Mouse (Mus musculus): ENCODE data around the gene Cpn1. TPM values are rescaled to one million over a fixed set of nuclear protein-coding genes. Genes with fewer than 3 reads are reported as not detected.

The Cpn1 gene
- total and polyA plus RNA-seq, 3 experiments = 0.13 to 1.0 (median 0.34) TPM

GRCm38 (mm10) chr19:43977799-43978198 is 8.6 kb downstream of the Cpn1 start:
- in situ Hi-C loops (cut with MboI; ENCODE audit: low pct_ligation_motif_present, low pct_unique_long_range_greater_than_20kb, low sequenced_read_pairs) = no loop called here
- Histone ChIP-seq H3K9me3 (replicated peaks; ENCODE audit: low read length) (no peaks in the 10 kb centered on the region), H3K79me2 (replicated peaks; ENCODE audit: control insufficient read depth, extremely low read depth, insufficient read depth, poor library complexity, severe bottlenecking) (no peaks in the 10 kb centered on the region), H3K4me1 (ENCODE audit: control insufficient read depth in 1 of 2, insufficient read depth in 2 of 2) (peaks cover 2 to 12% of the 10 kb centered on the region in 2 experiments; a peak in 3 of 4 replicates), H3K36me3 (replicated peaks in 1 of 2; ENCODE audit: control insufficient read depth in 1 of 2, insufficient read depth in 1 of 2, low read length in 1 of 2) (no peaks in the 10 kb centered on the region), H3K27ac (ENCODE audit: insufficient read depth, low read depth) (no peak overlapping the region), H3K27me3 (replicated peaks) (no peaks in the 10 kb centered on the region), H3K4me3 (replicated peaks in 1 of 3; ENCODE audit: low read depth in 2 of 3, low read length in 2 of 3, poor library complexity in 1 of 3) (no peak overlapping the region), H3K4me2 (ENCODE audit: insufficient read depth, low read depth, poor library complexity, severe bottlenecking) (no peak overlapping the region), H3K9ac (ENCODE audit: insufficient read depth, low read depth) (no peak overlapping the region)
- no peak for DNase-seq (ENCODE audit: extremely low read depth)
- dilution Hi-C loops (cut with MboI; ENCODE audit: extremely low pct_ligation_motif_present, extremely low pct_unique_long_range_greater_than_20kb, low sequenced_read_pairs) = no loop called here
- TF ChIP-seq MEF2A (IDR thresholded peaks at IDR 0.05; ENCODE audit: borderline replicate concordance, low read depth, low read length) (no peak), GABPA (IDR thresholded peaks at IDR 0.05; ENCODE audit: insufficient replicate concordance, low read depth, low read length) (no peak), HCFC1 (IDR thresholded peaks at IDR 0.05; ENCODE audit: low read depth, low read length) (no peak), BHLHE40 (IDR thresholded peaks at IDR 0.05; ENCODE audit: low read depth, low read length) (no peak), POLR2A (IDR thresholded peaks at IDR 0.05; ENCODE audit: low read depth, low read length) (no peak), MAFK (IDR thresholded peaks at IDR 0.05; ENCODE audit: insufficient replicate concordance, low read length) (no peak), PAX5 (IDR thresholded peaks at IDR 0.05; ENCODE audit: low read length) (no peak), TBP (conservative IDR thresholded peaks at IDR 0.05; ENCODE audit: low read depth, low read length) (no peak), USF2 (conservative IDR thresholded peaks at IDR 0.05; ENCODE audit: low read depth, low read length) (no peak), ZMIZ1 (IDR thresholded peaks at IDR 0.05; ENCODE audit: low read depth, low read length) (no peak), ETS1 (conservative IDR thresholded peaks at IDR 0.05; ENCODE audit: low read depth, low read length) (no peak)

- Histone ChIP-seq H3K9me3 (replicated peaks; ENCODE audit: low read length) (no peaks in the 10 kb centered on the region), H3K36me3 (replicated peaks in 1 of 2; ENCODE audit: control insufficient read depth in 1 of 2, insufficient read depth in 1 of 2, low read length in 1 of 2) (no peaks in the 10 kb centered on the region), H3K4me2 (ENCODE audit: insufficient read depth, low read depth, poor library complexity, severe bottlenecking) (no peak overlapping the region), H3K9ac (ENCODE audit: insufficient read depth, low read depth) (no peak overlapping the region), H3K27me3 (replicated peaks) (no peaks in the 10 kb centered on the region), H3K79me2 (replicated peaks; ENCODE audit: control insufficient read depth, extremely low read depth, insufficient read depth, poor library complexity, severe bottlenecking) (no peaks in the 10 kb centered on the region), H3K4me1 (ENCODE audit: control insufficient read depth in 1 of 2, insufficient read depth in 2 of 2) (peaks cover 2 to 12% of the 10 kb centered on the region in 2 experiments; a peak in 3 of 4 replicates), H3K27ac (ENCODE audit: insufficient read depth, low read depth) (no peak overlapping the region), H3K4me3 (replicated peaks in 1 of 3; ENCODE audit: low read depth in 2 of 3, low read length in 2 of 3, poor library complexity in 1 of 3) (no peak overlapping the region)
- in situ Hi-C loops (cut with MboI; ENCODE audit: low pct_ligation_motif_present, low pct_unique_long_range_greater_than_20kb, low sequenced_read_pairs) (no loop called here), dilution Hi-C loops (cut with MboI; ENCODE audit: extremely low pct_ligation_motif_present, extremely low pct_unique_long_range_greater_than_20kb, low sequenced_read_pairs) (no loop called here)
- TF ChIP-seq POLR2A (IDR thresholded peaks at IDR 0.05; ENCODE audit: low read depth, low read length) (no peak), HCFC1 (IDR thresholded peaks at IDR 0.05; ENCODE audit: low read depth, low read length) (no peak), KAT2A (IDR thresholded peaks at IDR 0.05; ENCODE audit: insufficient replicate concordance, low read length) (no peak), RAD21 (IDR thresholded peaks at IDR 0.05; ENCODE audit: low read depth, low read length) (no peak), MXI1 (IDR thresholded peaks at IDR 0.05; ENCODE audit: low read depth, low read length) (no peak), IRF4 (IDR thresholded peaks at IDR 0.05; ENCODE audit: low read depth, low read length) (no peak), ZMIZ1 (IDR thresholded peaks at IDR 0.05; ENCODE audit: low read depth, low read length) (no peak), TCF12 (IDR thresholded peaks at IDR 0.05; ENCODE audit: low read depth, low read length) (no peak)
- no peak for DNase-seq (ENCODE audit: extremely low read depth)
These were observed 9.7 kb downstream of the Cpn1 start for GRCm38 (mm10) chr19:43976661-43977060.

Data from CH12.LX (cell line).